Mouse (Mus musculus) thymus, adult 2 months (tissue): Measurements from ENCODE around the gene Mcoln1.

Experiments
- CTCF ChIP-seq: fragments of 200-500 bp; IDR thresholded peaks from 2 replicates; pipeline ENCODE4 v1.5.1; 2012; ENCODE audit warnings: mild to moderate bottlenecking, control low read depth, low read length, moderate library complexity, borderline replicate concordance; ENCODE audit not compliant: control insufficient read depth, poor library complexity, insufficient read depth; ENCODE audit errors: extremely low read depth
- POLR2A ChIP-seq: fragments of 200-500 bp; IDR thresholded peaks from 2 replicates; pipeline ENCODE4 v1.6.1; 2012; ENCODE audit warnings: mild to moderate bottlenecking, low read length, control low read depth, moderate library complexity; ENCODE audit not compliant: control insufficient read depth, poor library complexity, insufficient read depth; ENCODE audit errors: extremely low read depth

DNA sequence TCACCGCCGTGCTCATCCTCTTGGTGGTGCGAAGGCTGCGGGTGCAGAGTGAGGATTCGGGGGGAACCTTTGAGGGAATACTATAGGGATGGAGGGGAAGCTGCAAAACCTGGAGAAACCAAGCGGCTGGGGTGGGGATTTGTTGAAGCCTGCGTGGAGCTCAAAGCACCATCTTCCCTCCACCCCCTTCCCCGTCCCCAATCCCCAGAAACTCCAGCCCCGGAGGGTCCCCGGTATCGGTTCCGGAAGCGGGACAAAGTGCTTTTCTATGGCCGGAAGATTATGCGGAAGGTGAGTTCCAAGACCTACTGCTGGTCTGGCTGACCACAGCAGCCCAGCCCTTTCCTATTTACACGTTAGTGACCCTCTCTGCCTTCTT is 16.8 kb downstream of the Mcoln1 start:
- TF ChIP-seq CTCF = no peak
- TF ChIP-seq POLR2A = no peak
